Mouse (Mus musculus) kidney, adult 9 months (tissue): ENCODE data around the gene Plcb4.

ENCODE experiments used
- DNase-seq: peaks from one replicate; pipeline ENCODE4 v3.0.0; 2022

Plcb4 gene

GRCm38 (mm10) chr2:135820691-135821090 is 161.9 kb downstream of the Plcb4 start:
- DNase-seq = no peak

GRCm38 (mm10) chr2:135823690-135824089 is 164.9 kb downstream of the Plcb4 start:
- DNase-seq = no peak

GRCm38 (mm10) chr2:135824757-135825156 is 165.9 kb downstream of the Plcb4 start:
- no peak for DNase-seq

GRCm38 (mm10) chr2:135825645-135826044 is 166.8 kb downstream of the Plcb4 start:
- DNase-seq = no peak

- no peak for DNase-seq
Observed at GRCm38 (mm10) chr2:135826616-135827360, 168.0 kb downstream of the Plcb4 start.

GRCm38 (mm10) chr2:135828446-135828845 is 169.6 kb downstream of the Plcb4 start:
- DNase-seq = no peak

GRCm38 (mm10) chr2:135833743-135834142 is 174.9 kb downstream of the Plcb4 start:
- DNase-seq = no peak

GRCm38 (mm10) chr2:135834435-135834834 is 175.6 kb downstream of the Plcb4 start:
- no peak for DNase-seq

GRCm38 (mm10) chr2:135835911-135836310 is 177.1 kb downstream of the Plcb4 start:
- DNase-seq = no peak

- DNase-seq = no peak
Observed at GRCm38 (mm10) chr2:135836426-135836825, 177.6 kb downstream of the Plcb4 start.

GRCm38 (mm10) chr2:135837730-135838129 is 178.9 kb downstream of the Plcb4 start:
- peak; percentile 8 for DNase-seq

- DNase-seq = no peak
Observed at GRCm38 (mm10) chr2:135838135-135838534, 179.3 kb downstream of the Plcb4 start.

GRCm38 (mm10) chr2:135838651-135839286 is 180.0 kb downstream of the Plcb4 start:
- DNase-seq = no peak

- DNase-seq = no peak
Observed at GRCm38 (mm10) chr2:135843721-135844120, 184.9 kb downstream of the Plcb4 start.

GRCm38 (mm10) chr2:135846903-135847302 is 188.1 kb downstream of the Plcb4 start:
- no peak for DNase-seq

- DNase-seq = no peak
Observed at GRCm38 (mm10) chr2:135847738-135848137, 188.9 kb downstream of the Plcb4 start.

- DNase-seq = no peak
Observed at GRCm38 (mm10) chr2:135848169-135848568, 189.4 kb downstream of the Plcb4 start.

GRCm38 (mm10) chr2:135851964-135852363 is 193.2 kb downstream of the Plcb4 start:
- no peak for DNase-seq

GRCm38 (mm10) chr2:135853085-135853484 is 194.3 kb downstream of the Plcb4 start:
- DNase-seq = no peak

- no peak for DNase-seq
Observed at GRCm38 (mm10) chr2:135854059-135854458, 195.2 kb downstream of the Plcb4 start.

GRCm38 (mm10) chr2:135855890-135856490 is 197.2 kb downstream of the Plcb4 start:
- DNase-seq = no peak

- no peak for DNase-seq
Observed at GRCm38 (mm10) chr2:135856826-135857225, 198.0 kb downstream of the Plcb4 start.

- no peak for DNase-seq
Observed at GRCm38 (mm10) chr2:135861531-135862488, 203.0 kb downstream of the Plcb4 start.
